Mouse (Mus musculus): ENCODE results near the gene Jakmip3. TPM values are rescaled to one million over a fixed set of nuclear protein-coding genes. Genes with fewer than 3 reads are reported as not detected.

The Jakmip3 gene
- total and polyA plus RNA-seq, 3 experiments = 0.11 TPM; not detected in 2

DNA sequence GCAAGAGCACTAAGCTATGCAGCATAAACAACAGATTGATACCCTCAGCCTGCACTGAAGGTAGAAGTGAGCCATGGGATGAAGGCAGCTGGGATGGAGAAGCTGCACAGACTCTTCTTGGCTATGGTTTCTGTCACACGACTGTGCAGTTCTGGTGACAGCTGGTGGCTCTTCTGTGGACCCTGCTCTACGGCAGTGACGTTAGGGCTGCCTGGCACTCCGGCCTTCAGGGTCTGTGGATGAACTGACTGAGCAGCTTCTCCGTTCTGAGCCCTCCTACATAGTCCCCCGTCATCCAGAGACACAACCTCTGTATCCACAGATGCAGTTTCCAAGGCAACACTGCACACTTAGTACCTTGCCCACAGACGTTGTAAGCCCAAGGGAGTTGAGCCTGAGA, 186.0 kb downstream of the Jakmip3 start:
- Histone ChIP-seq H3K27me3 (ENCODE audit: insufficient read depth, low read length) (no peaks in the 10 kb centered on the region), H3K4me3 (ENCODE audit: low read depth, low read length) (no peak overlapping the region), H3K9me3 (replicated peaks) (peaks cover 53% of the 10 kb centered on the region), H3K36me3 (replicated peaks) (no peaks in the 10 kb centered on the region), H3K4me1 (ENCODE audit: insufficient read depth, low read depth, low read length) (no peaks in the 10 kb centered on the region)
- ATAC-seq (ENCODE audit: extremely low read depth, insufficient number of reproducible peaks, low FRiP score, poor library complexity, severe bottlenecking) = no peak
- no peak for DNase-seq (ENCODE audit: low spot score)
- TF ChIP-seq GATA1 (IDR thresholded peaks at IDR 0.05; ENCODE audit: borderline replicate concordance, low read length) (no peak), POLR2AphosphoS5 (IDR thresholded peaks at IDR 0.05; ENCODE audit: insufficient replicate concordance, low read depth, low read length) (no peak), GATA2 (IDR thresholded peaks at IDR 0.05; ENCODE audit: borderline replicate concordance, low read depth, low read length) (no peak)

GRCm38 (mm10) chr7:139128994-139129393, 188.5 kb downstream of the Jakmip3 start:
- H3K27me3 ChIP-seq (ENCODE audit: insufficient read depth, low read length) = no peaks in the 10 kb centered on the region

GRCm38 (mm10) chr7:139130361-139130760, 189.8 kb downstream of the Jakmip3 start:
- H3K27me3 ChIP-seq (ENCODE audit: insufficient read depth, low read length) = no peaks in the 10 kb centered on the region; the same call in 1 of the 2 replicates
- H3K9me3 ChIP-seq (replicated peaks) = peaks cover 55% of the 10 kb centered on the region
- no peaks in the 10 kb centered on the region for H3K4me1 ChIP-seq (ENCODE audit: insufficient read depth, low read depth, low read length)
- H3K36me3 ChIP-seq (replicated peaks) = no peaks in the 10 kb centered on the region
- ATAC-seq (ENCODE audit: extremely low read depth, insufficient number of reproducible peaks, low FRiP score, poor library complexity, severe bottlenecking) (no peak), DNase-seq (ENCODE audit: low spot score) (no peak)
- no peak overlapping the region for H3K4me3 ChIP-seq (ENCODE audit: low read depth, low read length)
- no peak for TF ChIP-seq GATA2 (IDR thresholded peaks at IDR 0.05; ENCODE audit: borderline replicate concordance, low read depth, low read length)

More at GRCm38 (mm10) chr7:139128994-139129393, 188.5 kb downstream of the Jakmip3 start:
- Histone ChIP-seq H3K4me3 (ENCODE audit: low read depth, low read length) (no peak overlapping the region), H3K9me3 (replicated peaks) (peaks cover 51% of the 10 kb centered on the region), H3K36me3 (replicated peaks) (no peaks in the 10 kb centered on the region), H3K4me1 (ENCODE audit: insufficient read depth, low read depth, low read length) (no peaks in the 10 kb centered on the region)
- DNase-seq (ENCODE audit: low spot score) (no peak), ATAC-seq (ENCODE audit: extremely low read depth, insufficient number of reproducible peaks, low FRiP score, poor library complexity, severe bottlenecking) (no peak)
- no peak for TF ChIP-seq POLR2AphosphoS5 (IDR thresholded peaks at IDR 0.05; ENCODE audit: insufficient replicate concordance, low read depth, low read length)
- TF ChIP-seq TAL1 (conservative IDR thresholded peaks at IDR 0.05; ENCODE audit: low read depth, low read length) = no peak
- TF ChIP-seq GATA2 (IDR thresholded peaks at IDR 0.05; ENCODE audit: borderline replicate concordance, low read depth, low read length) = no peak
- TF ChIP-seq CTCF (IDR thresholded peaks at IDR 0.05; ENCODE audit: low read depth, low read length) = no peak
- TF ChIP-seq GATA1 (IDR thresholded peaks at IDR 0.05; ENCODE audit: borderline replicate concordance, low read length) = no peak

DNA sequence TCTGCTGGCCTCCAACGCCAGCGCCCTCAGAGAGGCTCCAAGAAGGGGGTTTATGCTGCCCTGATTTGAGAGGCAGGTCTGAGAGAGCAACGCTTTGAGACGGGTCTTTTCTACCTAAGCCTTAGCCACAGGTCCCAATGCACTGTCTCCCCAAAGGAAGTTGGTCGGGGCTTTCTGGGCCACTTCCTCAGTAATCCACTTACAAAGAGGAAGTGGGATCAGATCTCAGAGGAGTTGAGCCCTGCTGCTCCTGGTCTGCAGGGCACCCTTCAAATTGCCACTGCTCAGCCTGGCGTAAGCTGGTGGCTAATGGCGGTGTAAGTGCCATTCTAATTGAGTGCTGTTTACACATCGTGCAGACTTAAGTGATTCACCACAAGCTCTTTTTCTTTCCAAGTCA, 191.0 kb downstream of the Jakmip3 start:
- Histone ChIP-seq H3K27me3 (ENCODE audit: insufficient read depth, low read length) (no peaks in the 10 kb centered on the region; the same call in 1 of the 2 replicates), H3K9me3 (replicated peaks) (peaks cover 57% of the 10 kb centered on the region), H3K4me1 (ENCODE audit: insufficient read depth, low read depth, low read length) (no peaks in the 10 kb centered on the region), H3K4me3 (ENCODE audit: low read depth, low read length) (no peak overlapping the region), H3K36me3 (replicated peaks) (no peaks in the 10 kb centered on the region)
- DNase-seq (ENCODE audit: low spot score) (no peak), ATAC-seq (ENCODE audit: extremely low read depth, insufficient number of reproducible peaks, low FRiP score, poor library complexity, severe bottlenecking) (no peak)
- TF ChIP-seq TAL1 (conservative IDR thresholded peaks at IDR 0.05; ENCODE audit: low read depth, low read length) = no peak

DNA sequence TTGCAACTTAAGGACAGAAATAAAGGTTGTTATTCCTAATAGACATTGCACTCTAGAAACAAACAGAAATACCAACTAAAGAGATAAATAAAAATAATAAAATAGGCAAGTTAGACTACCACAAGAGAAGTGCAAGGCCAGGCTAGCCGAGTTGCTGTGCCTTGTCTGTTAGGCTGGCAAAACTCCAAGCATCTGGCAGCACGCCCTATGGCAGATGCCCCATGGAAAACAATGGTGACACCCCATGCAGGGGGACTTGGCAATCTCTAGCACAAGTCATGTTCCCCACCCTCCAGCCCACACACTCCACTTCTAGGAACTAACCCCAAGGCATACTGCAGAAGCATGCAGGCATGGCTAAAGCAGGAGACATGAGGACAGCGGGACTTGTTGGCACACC, 192.9 kb downstream of the Jakmip3 start:
- ATAC-seq (ENCODE audit: extremely low read depth, insufficient number of reproducible peaks, low FRiP score, poor library complexity, severe bottlenecking) (no peak), DNase-seq (ENCODE audit: low spot score) (no peak)
- H3K4me1 ChIP-seq (ENCODE audit: insufficient read depth, low read depth, low read length) = no peaks in the 10 kb centered on the region
- H3K27me3 ChIP-seq (ENCODE audit: insufficient read depth, low read length) = no peaks in the 10 kb centered on the region; the same call in 1 of the 2 replicates
- no peak overlapping the region for H3K4me3 ChIP-seq (ENCODE audit: low read depth, low read length)
- TF ChIP-seq CTCF (IDR thresholded peaks at IDR 0.05; ENCODE audit: low read depth, low read length) (no peak), GATA1 (IDR thresholded peaks at IDR 0.05; ENCODE audit: borderline replicate concordance, low read length) (no peak), POLR2AphosphoS5 (IDR thresholded peaks at IDR 0.05; ENCODE audit: insufficient replicate concordance, low read depth, low read length) (no peak), TAL1 (conservative IDR thresholded peaks at IDR 0.05; ENCODE audit: low read depth, low read length) (no peak), GATA2 (IDR thresholded peaks at IDR 0.05; ENCODE audit: borderline replicate concordance, low read depth, low read length) (no peak)
- peaks cover 64% of the 10 kb centered on the region for H3K9me3 ChIP-seq (replicated peaks)
- no peaks in the 10 kb centered on the region for H3K36me3 ChIP-seq (replicated peaks)

Other genes with a start within 250 kb of the Jakmip3 start
- gene Ppp2r2d, start 94.7 kb upstream of the Jakmip3 start, total RNA-seq (2014; fragmentation: Nextera tagmentation) = 27.5 and 29.9 TPM in 2 replicates
- gene Ppp2r2d, start 94.7 kb upstream of the Jakmip3 start, total RNA-seq (2017) = 35.1 and 38.4 TPM in 2 replicates
- gene Ppp2r2d, start 94.7 kb upstream of the Jakmip3 start, polyA plus RNA-seq (2012) = 14.9 and 17.4 TPM in 2 replicates
- 26.6 and 28.1 TPM in 2 replicates for gene Mapk1ip1, start 94.5 kb upstream of the Jakmip3 start, total RNA-seq (2014; fragmentation: Nextera tagmentation)
- gene Mapk1ip1, start 94.5 kb upstream of the Jakmip3 start, total RNA-seq (2017) = 6.5 and 7.1 TPM in 2 replicates
- 3.9 and 6.3 TPM in 2 replicates for gene Mapk1ip1, start 94.5 kb upstream of the Jakmip3 start, polyA plus RNA-seq (2012)
- gene Bnip3, start 31.2 kb upstream of the Jakmip3 start, total RNA-seq (2014; fragmentation: Nextera tagmentation) = 275 and 332 TPM in 2 replicates
- 392 and 430 TPM in 2 replicates for gene Bnip3, start 31.2 kb upstream of the Jakmip3 start, total RNA-seq (2017)
- gene Bnip3, start 31.2 kb upstream of the Jakmip3 start, polyA plus RNA-seq (2012) = 128 and 131 TPM in 2 replicates
- not detected in 2 replicates for gene Dpysl4, start 145.3 kb downstream of the Jakmip3 start, total RNA-seq (2014; fragmentation: Nextera tagmentation)
- 0.05 TPM in 1 of 2 replicates, not detected in the other for gene Dpysl4, start 145.3 kb downstream of the Jakmip3 start, total RNA-seq (2017)
- gene Dpysl4, start 145.3 kb downstream of the Jakmip3 start, polyA plus RNA-seq (2012) = not detected in 2 replicates